Mouse (Mus musculus) midbrain, embryonic 14.5 days (tissue): ENCODE results near the gene Inppl1. TPM values are rescaled to one million over a fixed set of nuclear protein-coding genes. Genes with fewer than 3 reads are reported as not detected.

Experiments used
- ATAC-seq: fragments of 200-750 bp; cut with Nextera tagmentation; 2 replicates; pipeline ENCODE4 v1.8.0; 2017; ENCODE audit warnings: moderate number of reproducible peaks, moderate library complexity; ENCODE audit not compliant: low FRiP score, low TSS enrichment
- DNase-seq: peaks from one replicate; pipeline ENCODE4 v3.0.0-alpha.2; 2015
- H3K27ac ChIP-seq: fragments of 300-500 bp; sonication (generic); replicated peaks from 2 replicates; pipeline ENCODE4 v1.5.1; 2014; ENCODE audit warnings: mild to moderate bottlenecking, low read depth, low read length, moderate library complexity
- H3K27me3 ChIP-seq: fragments of 300-500 bp; sonication (generic); 2 replicates; pipeline ENCODE4 v1.6.1; 2014; ENCODE audit warnings: low read length, control low read depth, mixed read lengths; ENCODE audit not compliant: control insufficient read depth, insufficient read depth
- H3K36me3 ChIP-seq: fragments of 300-500 bp; sonication (generic); 2 replicates; pipeline ENCODE4 v1.6.1; 2014; ENCODE audit warnings: low read length, control low read depth; ENCODE audit not compliant: control insufficient read depth, insufficient read depth
- H3K4me1 ChIP-seq: fragments of 300-500 bp; sonication (generic); 2 replicates; pipeline ENCODE4 v1.6.1; 2014; ENCODE audit warnings: mild to moderate bottlenecking, antibody characterized with exemption, low read length, control low read depth; ENCODE audit not compliant: control insufficient read depth, insufficient read depth
- H3K4me2 ChIP-seq: fragments of 300-500 bp; sonication (generic); 2 replicates; pipeline ENCODE4 v1.6.1; 2014; ENCODE audit warnings: mild to moderate bottlenecking, low read length, moderate library complexity
- H3K4me3 ChIP-seq: fragments of 300-500 bp; sonication (generic); replicated peaks from 2 replicates; pipeline ENCODE4 v1.5.1; 2014; ENCODE audit warnings: low read depth, low read length
- H3K9ac ChIP-seq: fragments of 300-500 bp; sonication (generic); replicated peaks from 2 replicates; pipeline ENCODE4 v1.6.1; 2014; ENCODE audit warnings: mild to moderate bottlenecking, low read length, moderate library complexity
- H3K9me3 ChIP-seq: fragments of 300-500 bp; sonication (generic); 2 replicates; pipeline ENCODE4 v1.6.1; 2016; ENCODE audit warnings: low read length, control low read depth, mixed read lengths; ENCODE audit not compliant: control insufficient read depth
- WGBS: fragments of 180-500 bp; shearing (Covaris S2); extraction: QIAGEN DNeasy Blood & Tissue Kit; methylation state at CpG from one replicate; pipeline ENCODE4 v1.1.7; 2014; 5-methylcytosine and 5-hydroxymethylcytosine counted together
- polyA plus RNA-seq: library from polyadenylated mRNA; unstranded; fragments of >200 nt; fragmentation: Nextera tagmentation; extraction: Ambion mirVana; gene quantifications from 2 replicates; pipeline ENCODE4 v1.2.1, GENCODE M21; 2014

Gene Inppl1
- polyA plus RNA-seq, 1 experiment from 2014 or later: 8.9 TPM

GRCm38 (mm10) chr7:101869163-101869500 is 31.1 kb upstream of the Inppl1 start:
- no peak overlapping the region for H3K4me2 ChIP-seq
- peak; percentile 27; the same call in 1 of the 2 replicates for ATAC-seq

DNA sequence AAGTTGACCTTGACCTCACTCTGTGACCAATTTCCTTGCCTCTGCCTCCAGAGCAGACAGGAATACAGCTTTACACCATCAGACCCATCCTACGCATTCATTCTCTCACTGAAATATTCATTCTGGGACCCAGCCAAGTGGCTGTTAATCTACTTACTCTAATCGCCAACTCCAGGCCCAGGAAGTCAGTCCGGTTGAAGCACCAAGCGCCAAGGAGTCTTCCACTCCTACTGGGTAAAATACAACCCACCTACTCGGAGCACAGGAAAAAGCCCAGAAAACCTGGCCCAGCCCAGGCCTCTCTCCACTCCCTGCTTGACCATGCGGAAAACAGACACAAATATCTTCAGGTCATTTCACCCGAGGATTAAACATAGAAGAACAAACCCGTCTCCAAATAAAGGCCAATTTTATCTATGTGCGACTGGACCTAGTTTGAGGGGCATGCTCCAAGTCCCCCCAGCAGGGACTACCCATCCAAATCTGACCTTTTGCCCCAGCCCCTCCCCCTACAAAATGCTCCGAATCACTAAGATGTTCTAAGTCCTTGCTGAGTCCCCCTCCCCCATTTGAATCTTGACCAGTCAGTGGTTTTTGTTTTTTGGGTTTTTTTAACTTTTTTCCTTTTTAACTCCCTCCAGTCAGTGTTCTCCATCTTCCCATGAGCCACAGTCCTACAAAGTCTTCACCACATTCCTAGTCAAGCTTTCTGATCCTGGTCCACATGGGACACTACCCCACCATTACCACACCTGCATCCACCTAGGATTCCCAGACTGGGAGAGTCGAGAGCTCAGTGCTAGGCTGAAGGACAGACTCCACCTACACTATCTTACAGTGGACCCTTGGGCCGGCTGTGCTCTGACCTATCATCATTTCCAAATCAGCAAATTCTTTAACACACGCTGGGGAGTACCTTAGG is 30.5 kb upstream of the Inppl1 start:
- Histone ChIP-seq H3K4me2 (no peak overlapping the region), H3K9me3 (no peaks in the 10 kb centered on the region), H3K27ac (no peak overlapping the region), H3K36me3 (no peaks in the 10 kb centered on the region), H3K27me3 (no peaks in the 10 kb centered on the region), H3K4me3 (no peak overlapping the region), H3K4me1 (no peaks in the 10 kb centered on the region), H3K9ac (no peak overlapping the region)
- 0 out of 2 replicates have a peak, but pooled peaks have one; percentile 11 for ATAC-seq
- 26% methylated on average over 13 of the region's 13 CpGs for WGBS
- DNase-seq: peak; percentile 48

More at GRCm38 (mm10) chr7:101869163-101869500, 31.1 kb upstream of the Inppl1 start:
- DNase-seq: peak; percentile 46
- Histone ChIP-seq H3K9ac (no peak overlapping the region), H3K9me3 (no peaks in the 10 kb centered on the region), H3K36me3 (no peaks in the 10 kb centered on the region), H3K27ac (no peak overlapping the region), H3K27me3 (no peaks in the 10 kb centered on the region), H3K4me1 (no peaks in the 10 kb centered on the region), H3K4me3 (no peak overlapping the region)
- WGBS: 18% methylated on average over 7 of the region's 7 CpGs

DNA sequence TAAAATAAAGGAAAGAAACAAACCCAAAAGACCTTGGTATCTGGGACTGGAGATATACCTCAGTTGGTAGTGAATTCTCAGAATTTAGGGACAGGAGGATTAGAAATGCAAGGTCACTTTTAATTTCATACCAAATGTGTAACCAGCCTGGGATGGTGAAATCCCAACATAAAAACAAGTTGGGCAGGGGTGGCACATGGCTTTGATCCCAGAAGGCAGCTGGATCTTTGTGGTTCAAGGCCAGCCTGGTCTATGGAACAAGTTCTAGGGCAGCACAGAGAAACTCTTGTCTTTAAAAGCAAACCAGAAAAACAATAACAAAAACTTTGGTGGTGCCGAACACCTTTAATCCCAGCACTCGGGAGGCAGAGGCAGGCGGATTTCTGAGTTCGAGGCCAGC is 29.5 kb upstream of the Inppl1 start:
- H3K4me3 ChIP-seq: no peak overlapping the region
- H3K9me3 ChIP-seq: no peaks in the 10 kb centered on the region
- ATAC-seq: no peak
- no peak overlapping the region for H3K27ac ChIP-seq
- H3K4me1 ChIP-seq: no peaks in the 10 kb centered on the region
- H3K4me2 ChIP-seq: no peak overlapping the region
- WGBS: 98% methylated on average over 4 of the region's 4 CpGs
- H3K9ac ChIP-seq: no peak overlapping the region
- no peaks in the 10 kb centered on the region for H3K27me3 ChIP-seq
- no peaks in the 10 kb centered on the region for H3K36me3 ChIP-seq
- no peak for DNase-seq

DNA sequence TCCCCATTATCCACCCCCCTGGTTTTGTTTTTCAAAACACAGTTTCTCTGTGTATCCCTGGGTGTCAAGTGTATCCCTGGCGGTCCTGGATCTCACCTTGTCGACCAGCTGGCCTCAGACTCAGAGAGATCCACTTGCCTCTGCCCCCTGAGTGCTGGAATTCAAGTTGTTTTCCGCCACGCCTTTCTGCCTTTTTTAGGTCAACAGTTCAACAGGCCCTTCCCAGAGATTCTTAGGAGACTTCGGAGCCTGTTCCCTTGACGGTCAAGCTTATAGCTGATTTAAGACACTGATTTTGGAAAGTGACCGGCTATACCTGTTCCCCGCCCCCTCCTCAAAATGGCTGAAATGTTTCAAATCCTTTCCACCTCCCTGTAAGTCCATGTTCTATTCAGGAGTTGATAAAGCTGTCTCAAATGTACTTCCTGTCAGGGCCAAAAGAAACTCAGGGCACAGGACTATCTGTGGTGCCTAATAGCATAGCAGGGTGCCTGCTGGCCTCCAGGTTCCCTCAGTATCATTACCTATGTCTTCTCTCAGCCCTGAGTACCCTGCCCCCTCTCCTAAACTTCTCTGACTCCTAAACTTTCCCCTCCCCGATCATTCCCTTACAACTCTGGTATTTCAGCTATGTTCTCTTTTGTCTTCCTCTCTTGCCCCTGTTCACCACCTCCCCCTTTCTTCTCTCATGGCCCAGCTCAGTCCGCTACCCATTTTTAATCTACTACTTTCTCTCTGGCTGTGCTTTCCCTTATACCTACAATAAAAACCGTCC is 28.6 kb upstream of the Inppl1 start:
- H3K4me2 ChIP-seq: no peak overlapping the region
- H3K9me3 ChIP-seq: no peaks in the 10 kb centered on the region
- H3K4me1 ChIP-seq: no peaks in the 10 kb centered on the region
- no peak overlapping the region for H3K9ac ChIP-seq
- ATAC-seq (no peak), DNase-seq (no peak)
- WGBS: 80% methylated on average over 11 of the region's 11 CpGs
- H3K36me3 ChIP-seq: no peaks in the 10 kb centered on the region
- H3K4me3 ChIP-seq: no peak overlapping the region
- H3K27me3 ChIP-seq: no peaks in the 10 kb centered on the region
- no peak overlapping the region for H3K27ac ChIP-seq

GRCm38 (mm10) chr7:101863415-101863814 is 25.4 kb upstream of the Inppl1 start, which contains the start of gene Anapc15:
Gene Anapc15, plus strand, starts transcription at chr7:101863715.
- no peak within 1 kb of the TSS for H3K9ac ChIP-seq
- DNase-seq: no peak
- no peaks in the 10 kb centered on the region for H3K9me3 ChIP-seq
- ATAC-seq: no peak
- H3K4me1 ChIP-seq: no peaks in the 10 kb centered on the region
- no peaks in the 10 kb centered on the region for H3K36me3 ChIP-seq
- no peaks in the 10 kb centered on the region for H3K27me3 ChIP-seq
- H3K27ac ChIP-seq: no peak within 1 kb of the TSS
- H3K4me3 ChIP-seq: no peak within 1 kb of the TSS
- 86% methylated on average over 3 of the region's 3 CpGs for WGBS
- H3K4me2 ChIP-seq: no peak within 1 kb of the TSS

- no peak overlapping the region for H3K9ac ChIP-seq
- 73% methylated on average over 3 of the region's 3 CpGs for WGBS
- H3K4me3 ChIP-seq: no peak overlapping the region
Observed at GRCm38 (mm10) chr7:101862291-101862690, 24.3 kb upstream of the Inppl1 start.

DNA sequence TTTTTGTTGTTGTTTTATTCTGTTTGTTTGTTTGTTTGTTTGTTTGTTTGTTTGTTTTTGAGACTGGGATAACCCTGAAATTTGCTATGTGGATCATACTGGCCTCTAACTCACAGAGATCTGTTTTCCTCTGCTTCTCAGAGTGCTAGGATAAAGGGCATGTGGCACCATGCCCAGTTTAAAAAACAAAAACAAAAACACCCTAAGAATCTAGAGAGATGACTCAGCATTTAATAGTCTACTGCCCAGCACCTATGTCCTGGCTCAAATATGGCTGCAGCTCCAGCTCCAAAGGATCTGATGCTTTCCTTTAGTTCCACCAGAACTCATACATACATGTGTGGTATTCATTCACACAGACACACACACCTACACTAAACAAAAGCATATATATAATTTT is 22.9 kb upstream of the Inppl1 start:
- Histone ChIP-seq H3K27ac (no peak overlapping the region), H3K4me2 (no peak overlapping the region), H3K9ac (no peak overlapping the region), H3K4me3 (no peak overlapping the region), H3K9me3 (no peaks in the 10 kb centered on the region), H3K27me3 (no peaks in the 10 kb centered on the region), H3K4me1 (no peaks in the 10 kb centered on the region), H3K36me3 (no peaks in the 10 kb centered on the region)
- ATAC-seq: no peak
- DNase-seq: no peak

More at GRCm38 (mm10) chr7:101862291-101862690, 24.3 kb upstream of the Inppl1 start:
- H3K4me1 ChIP-seq: no peaks in the 10 kb centered on the region
- DNase-seq: no peak
- H3K36me3 ChIP-seq: no peaks in the 10 kb centered on the region
- H3K4me2 ChIP-seq: no peak overlapping the region
- no peak for ATAC-seq
- no peaks in the 10 kb centered on the region for H3K27me3 ChIP-seq
- no peak overlapping the region for H3K27ac ChIP-seq
- H3K9me3 ChIP-seq: no peaks in the 10 kb centered on the region

- WGBS: 83% methylated on average over 9 of the region's 9 CpGs
- Histone ChIP-seq H3K4me1 (no peaks in the 10 kb centered on the region), H3K27me3 (no peaks in the 10 kb centered on the region), H3K9ac (no peak overlapping the region), H3K36me3 (no peaks in the 10 kb centered on the region), H3K9me3 (no peaks in the 10 kb centered on the region), H3K4me3 (no peak overlapping the region), H3K27ac (no peak overlapping the region), H3K4me2 (no peak overlapping the region)
- ATAC-seq (no peak), DNase-seq (no peak)
Observed at GRCm38 (mm10) chr7:101858362-101858761, 20.3 kb upstream of the Inppl1 start.
